Mouse (Mus musculus) testis, adult 2 months (tissue): ENCODE results near the gene Stab1.

Experiments
- CTCF ChIP-seq: fragments of 200-500 bp; IDR thresholded peaks from 2 replicates; pipeline ENCODE4 v1.5.1; 2012; ENCODE audit warnings: low read depth, mild to moderate bottlenecking, inconsistent platforms, low read length, moderate library complexity; ENCODE audit not compliant: control insufficient read depth, insufficient read depth, insufficient replicate concordance
- POLR2A ChIP-seq: fragments of 200-500 bp; IDR thresholded peaks from 2 replicates; pipeline ENCODE4 v1.6.1; 2012; ENCODE audit warnings: low read depth, mild to moderate bottlenecking, inconsistent platforms, low read length, moderate library complexity; ENCODE audit not compliant: control insufficient read depth

DNA sequence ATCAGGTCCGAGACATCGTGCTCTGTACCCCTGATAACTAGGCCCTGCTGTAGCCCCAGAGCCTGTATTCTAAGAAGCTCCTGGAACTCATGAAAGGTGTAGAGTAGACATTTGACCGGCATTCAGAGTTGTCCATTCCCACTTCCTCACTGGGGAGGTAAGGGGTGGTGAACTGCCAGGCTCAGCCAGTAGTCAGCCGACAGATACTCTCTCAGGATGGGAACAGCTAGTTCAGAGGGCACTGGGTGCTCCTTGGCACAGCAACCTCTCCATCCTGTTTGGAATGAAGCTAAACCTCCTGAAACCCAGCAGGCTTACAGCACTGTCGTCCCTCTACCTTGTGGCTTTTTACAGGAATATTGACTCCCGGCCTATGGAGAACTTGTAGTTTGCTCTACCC is 43.4 kb upstream of the Stab1 start:
- TF ChIP-seq CTCF, result no peak
- no peak for TF ChIP-seq POLR2A
